Mouse (Mus musculus) cerebellum, adult 9-10 months (tissue): Measurements from ENCODE around the gene Vgll4.

ENCODE experiments used
- DNase-seq: peaks from one replicate; pipeline ENCODE4 v3.0.0; 2022

Gene Vgll4

GRCm38 (mm10) chr6:114863501-114863900, 106.3 kb downstream of the Vgll4 start:
- no peak for DNase-seq

GRCm38 (mm10) chr6:114862046-114862445, 107.7 kb downstream of the Vgll4 start:
- no peak for DNase-seq

- DNase-seq = peak; percentile 80
Measured at GRCm38 (mm10) chr6:114861591-114861990, 108.2 kb downstream of the Vgll4 start.

GRCm38 (mm10) chr6:114860677-114861568, 108.9 kb downstream of the Vgll4 start:
- DNase-seq = no peak

GRCm38 (mm10) chr6:114858722-114859053, 111.1 kb downstream of the Vgll4 start:
- no peak for DNase-seq

- no peak for DNase-seq
Measured at GRCm38 (mm10) chr6:114857996-114858721, 111.6 kb downstream of the Vgll4 start.

GRCm38 (mm10) chr6:114856501-114856900, 113.3 kb downstream of the Vgll4 start:
- DNase-seq = no peak

- DNase-seq = no peak
Measured at GRCm38 (mm10) chr6:114855644-114856043, 114.2 kb downstream of the Vgll4 start.

GRCm38 (mm10) chr6:114854368-114854767, 115.4 kb downstream of the Vgll4 start:
- DNase-seq = no peak

- no peak for DNase-seq
Measured at GRCm38 (mm10) chr6:114852739-114853138, 117.1 kb downstream of the Vgll4 start.

- DNase-seq = no peak
Measured at GRCm38 (mm10) chr6:114851688-114852087, 118.1 kb downstream of the Vgll4 start.

- DNase-seq = no peak
Measured at GRCm38 (mm10) chr6:114849787-114850186, 120.0 kb downstream of the Vgll4 start.

GRCm38 (mm10) chr6:114848761-114849160, 121.0 kb downstream of the Vgll4 start:
- DNase-seq = no peak

GRCm38 (mm10) chr6:114847582-114848174, 122.1 kb downstream of the Vgll4 start:
- DNase-seq = no peak

- DNase-seq = no peak
Measured at GRCm38 (mm10) chr6:114846153-114846772, 123.5 kb downstream of the Vgll4 start.

GRCm38 (mm10) chr6:114842863-114843262, 126.9 kb downstream of the Vgll4 start:
- no peak for DNase-seq

GRCm38 (mm10) chr6:114842131-114842530, 127.7 kb downstream of the Vgll4 start:
- DNase-seq = no peak

GRCm38 (mm10) chr6:114840012-114840411, 129.8 kb downstream of the Vgll4 start:
- DNase-seq = no peak

- no peak for DNase-seq
Measured at GRCm38 (mm10) chr6:114838872-114839271, 130.9 kb downstream of the Vgll4 start.

GRCm38 (mm10) chr6:114836433-114836832, 133.4 kb downstream of the Vgll4 start:
- DNase-seq = no peak

GRCm38 (mm10) chr6:114835752-114836151, 134.0 kb downstream of the Vgll4 start:
- DNase-seq = no peak

- DNase-seq = no peak
Measured at GRCm38 (mm10) chr6:114835344-114835743, 134.4 kb downstream of the Vgll4 start.

- DNase-seq = no peak
Measured at GRCm38 (mm10) chr6:114833791-114834346, 135.9 kb downstream of the Vgll4 start.
